Mouse (Mus musculus) intestine, embryonic 16.5 days (tissue): ENCODE data around the gene Adgrf1. TPM values are rescaled to one million over a fixed set of nuclear protein-coding genes. Genes with fewer than 3 reads are reported as not detected.

Source experiments
- ATAC-seq: fragments of 200-750 bp; cut with Nextera tagmentation; 2 replicates; pipeline ENCODE4 v1.8.0; 2017; ENCODE audit warnings: moderate TSS enrichment, moderate library complexity
- H3K27ac ChIP-seq: fragments of 300-500 bp; sonication (generic); 2 replicates; pipeline ENCODE4 v1.5.1; 2014; ENCODE audit warnings: mild to moderate bottlenecking, low read length
- H3K27me3 ChIP-seq: fragments of 300-500 bp; sonication (generic); replicated peaks from 2 replicates; pipeline ENCODE4 v1.6.1; 2014; ENCODE audit warnings: low read length, control low read depth, mixed read lengths; ENCODE audit not compliant: control insufficient read depth, insufficient read depth
- H3K36me3 ChIP-seq: fragments of 300-500 bp; sonication (generic); 2 replicates; pipeline ENCODE4 v1.6.1; 2014; ENCODE audit warnings: low read length, control low read depth; ENCODE audit not compliant: control insufficient read depth, insufficient read depth
- H3K4me1 ChIP-seq: fragments of 300-500 bp; sonication (generic); 2 replicates; pipeline ENCODE4 v1.6.1; 2014; ENCODE audit warnings: low read length, control low read depth, mixed read lengths; ENCODE audit not compliant: control insufficient read depth, insufficient read depth
- H3K4me2 ChIP-seq: fragments of 300-500 bp; sonication (generic); 2 replicates; pipeline ENCODE4 v1.6.1; 2014; ENCODE audit warnings: low read depth, low read length, control low read depth
- H3K4me3 ChIP-seq: fragments of 300-500 bp; sonication (generic); 2 replicates; pipeline ENCODE4 v1.5.1; 2014; ENCODE audit warnings: mild to moderate bottlenecking, low read length
- H3K9ac ChIP-seq: fragments of 300-500 bp; sonication (generic); 2 replicates; pipeline ENCODE4 v1.6.1; 2014; ENCODE audit warnings: low read depth, low read length
- H3K9me3 ChIP-seq: fragments of 300-500 bp; sonication (generic); 2 replicates; pipeline ENCODE4 v1.6.1; 2016; ENCODE audit warnings: low read length, control low read depth; ENCODE audit not compliant: control insufficient read depth
- WGBS: fragments of 180-500 bp; shearing (Covaris S2); extraction: QIAGEN DNeasy Blood & Tissue Kit; methylation state at CpG from one replicate; pipeline ENCODE4 v1.1.7; 2014; 5-methylcytosine and 5-hydroxymethylcytosine counted together
- polyA plus RNA-seq: library from polyadenylated mRNA; unstranded; fragments of >200 nt; fragmentation: Nextera tagmentation; extraction: Ambion mirVana; gene quantifications from 2 replicates; pipeline ENCODE4 v1.2.1, GENCODE M21; 2015

Adgrf1 gene
- 0.12 and 0.24 TPM in 2 replicates for polyA plus RNA-seq

DNA sequence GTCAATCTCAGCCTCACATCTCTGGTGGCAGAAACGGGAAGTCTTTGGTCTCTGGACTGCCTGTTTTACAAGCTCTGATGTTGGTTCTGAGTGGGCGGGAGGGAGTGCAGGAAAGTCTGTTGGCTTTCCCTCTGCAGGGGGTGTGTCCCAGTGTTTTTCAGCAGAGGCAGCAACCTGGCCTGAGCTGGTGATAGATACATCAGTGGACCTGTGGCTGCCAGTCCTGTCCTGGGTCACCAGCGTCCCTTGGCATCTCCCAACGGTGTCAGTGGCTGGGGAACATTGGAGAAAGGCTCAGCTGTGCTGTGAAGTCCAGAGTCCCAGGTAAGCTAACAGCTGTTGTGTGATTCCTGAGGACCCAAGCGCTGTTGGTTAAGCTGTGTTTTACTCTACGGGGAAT lies at the start of gene Adgrf1:
Gene Adgrf1, plus strand, starts transcription at position 169 of the 400 bp plus-strand sequence.
- 48% methylated on average over 6 of the region's 6 CpGs for WGBS
- Histone ChIP-seq H3K27ac (no peak within 1 kb of the TSS), H3K36me3 (no peaks in the 10 kb centered on the region), H3K9me3 (no peaks in the 10 kb centered on the region), H3K9ac (no peak within 1 kb of the TSS), H3K4me3 (no peak within 1 kb of the TSS), H3K27me3 (no peaks in the 10 kb centered on the region), H3K4me2 (no peak within 1 kb of the TSS), H3K4me1 (0 out of 2 replicates have a peak, but pooled peaks cover 3% of the 10 kb centered on the region)
- ATAC-seq, result peak; percentile 67

DNA sequence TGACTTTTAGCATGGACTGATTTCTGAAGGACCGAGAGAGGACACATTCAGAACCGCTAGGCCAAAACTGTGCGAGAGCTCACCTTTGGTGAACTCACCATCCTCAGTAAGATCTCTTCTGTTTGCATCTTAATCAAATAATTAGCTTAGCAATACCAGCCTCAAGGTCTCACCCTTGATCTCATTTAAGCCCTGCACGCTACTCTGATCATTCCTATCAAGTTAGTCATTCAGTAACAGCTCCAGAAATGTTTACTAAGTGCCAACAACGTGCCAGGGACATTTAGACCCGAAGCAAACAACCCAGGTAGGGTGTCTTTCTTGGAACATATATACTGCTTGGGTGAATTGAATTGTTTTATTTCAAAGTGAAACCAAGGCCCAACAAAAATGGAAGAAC lies 44.0 kb upstream of the Adgrf1 start:
- Histone ChIP-seq H3K4me1 (peaks cover 6% of the 10 kb centered on the region), H3K9me3 (no peaks in the 10 kb centered on the region), H3K27ac (no peak overlapping the region), H3K4me2 (no peak overlapping the region), H3K27me3 (no peaks in the 10 kb centered on the region), H3K9ac (no peak overlapping the region), H3K36me3 (no peaks in the 10 kb centered on the region), H3K4me3 (no peak overlapping the region)
- 80% methylated on average over 6 of the region's 6 CpGs for WGBS
- ATAC-seq, result no peak

DNA sequence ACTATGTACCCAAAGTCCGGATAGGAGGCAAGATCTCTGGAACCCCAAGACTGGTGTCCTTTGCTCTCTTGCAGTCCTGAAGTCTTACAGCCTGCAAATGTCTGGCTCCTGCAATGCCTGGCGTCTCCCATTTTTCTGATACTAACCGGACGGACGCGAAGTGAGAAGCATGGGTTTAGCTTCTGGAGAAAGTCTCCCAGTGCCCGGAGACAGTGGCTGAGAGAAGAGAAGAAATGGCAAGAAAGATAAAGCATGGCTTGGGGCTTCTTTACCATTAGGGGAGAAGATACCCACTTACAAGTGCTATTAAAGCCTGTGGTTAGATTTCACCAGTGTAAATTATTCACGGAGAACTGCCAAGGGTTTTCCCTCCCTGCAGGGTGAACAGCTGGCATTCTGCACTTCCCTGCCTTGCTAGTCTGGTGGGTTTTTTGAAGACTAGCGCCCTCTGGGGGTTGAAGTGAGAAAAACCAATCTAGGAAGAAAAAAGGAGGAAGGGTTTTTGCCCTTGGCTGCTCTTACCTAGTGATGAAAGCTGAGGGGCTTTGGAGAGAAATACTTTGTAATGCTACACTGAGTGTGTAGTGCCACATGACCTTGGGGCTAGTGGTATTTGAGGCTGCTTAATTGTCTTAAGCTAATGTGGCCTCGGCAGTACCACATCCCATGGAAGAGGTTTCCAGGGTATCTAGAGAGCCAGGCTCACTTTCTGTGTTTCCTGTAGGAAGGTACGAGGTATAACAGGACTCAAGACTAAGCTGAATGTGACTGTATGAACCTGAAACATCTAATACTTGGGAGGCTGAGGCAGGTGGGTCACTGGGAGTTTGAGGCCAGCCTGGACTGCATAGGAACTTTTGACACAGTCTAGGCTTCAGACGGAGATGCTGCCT lies 40.3 kb upstream of the Adgrf1 start:
- peaks cover 6% of the 10 kb centered on the region for H3K4me1 ChIP-seq
- no peak overlapping the region for H3K27ac ChIP-seq
- peak; percentile 67; the same call in 1 of the 2 replicates for ATAC-seq
- H3K27me3 ChIP-seq, result no peaks in the 10 kb centered on the region
- 38% methylated on average over 12 of the region's 12 CpGs for WGBS
- H3K4me3 ChIP-seq, result no peak overlapping the region
- H3K36me3 ChIP-seq, result no peaks in the 10 kb centered on the region
- H3K9me3 ChIP-seq, result no peaks in the 10 kb centered on the region
- no peak overlapping the region for H3K9ac ChIP-seq
- H3K4me2 ChIP-seq, result peak overlapping the region; percentile 33; the same call in 1 of the 2 replicates

DNA sequence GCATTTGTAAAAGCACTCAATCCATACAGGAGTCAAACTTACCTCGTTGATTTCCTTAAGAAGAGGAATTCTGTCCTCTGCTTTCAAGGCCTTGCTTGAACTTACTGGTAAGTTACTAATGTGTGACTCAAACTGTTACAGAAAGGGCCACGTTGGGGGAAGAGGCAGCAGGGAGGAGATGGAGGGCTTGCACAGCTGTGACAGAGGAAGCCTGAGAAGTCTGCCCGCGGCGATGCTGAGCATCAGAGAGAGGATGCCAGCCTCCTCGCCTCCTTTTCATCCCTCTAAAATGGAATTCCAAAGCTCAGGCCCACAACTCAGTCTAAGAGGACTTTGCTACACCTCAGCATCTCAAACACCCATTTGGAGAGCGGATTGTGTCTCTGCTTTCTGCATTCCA lies 39.3 kb upstream of the Adgrf1 start:
- Histone ChIP-seq H3K4me3 (no peak overlapping the region), H3K27ac (no peak overlapping the region), H3K4me2 (no peak overlapping the region), H3K9ac (no peak overlapping the region), H3K9me3 (no peaks in the 10 kb centered on the region), H3K4me1 (peaks cover 6% of the 10 kb centered on the region), H3K36me3 (no peaks in the 10 kb centered on the region), H3K27me3 (no peaks in the 10 kb centered on the region)
- WGBS, result 88% methylated on average over 7 of the region's 7 CpGs
- no peak for ATAC-seq

DNA sequence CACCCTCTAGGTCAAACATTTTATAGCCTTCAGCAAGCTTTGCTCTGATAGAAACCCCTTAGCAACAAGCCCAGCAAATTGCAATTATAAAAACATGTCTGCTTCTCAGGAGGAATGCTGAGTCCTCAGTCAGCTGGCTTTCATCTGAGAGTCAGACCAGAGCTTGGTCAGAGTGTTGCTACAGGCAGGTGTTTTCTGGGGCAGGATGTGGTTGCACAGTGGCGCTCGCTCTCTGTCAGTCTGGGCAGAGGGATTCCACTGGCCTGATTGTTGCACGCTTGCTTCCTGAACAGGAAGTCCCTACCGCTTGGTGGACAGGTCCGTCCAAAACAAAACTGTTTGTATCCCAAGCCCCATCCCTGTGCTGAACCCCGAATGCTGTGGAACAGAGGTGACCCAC lies 37.4 kb upstream of the Adgrf1 start:
- Histone ChIP-seq H3K9me3 (no peaks in the 10 kb centered on the region), H3K4me1 (peaks cover 6% of the 10 kb centered on the region), H3K36me3 (no peaks in the 10 kb centered on the region), H3K9ac (no peak overlapping the region; the same call in 1 of the 2 replicates), H3K4me3 (no peak overlapping the region), H3K27ac (no peak overlapping the region), H3K27me3 (no peaks in the 10 kb centered on the region), H3K4me2 (no peak overlapping the region)
- WGBS, result 35% methylated on average over 6 of the region's 6 CpGs
- peak; percentile 67; the same call in 1 of the 2 replicates for ATAC-seq

DNA sequence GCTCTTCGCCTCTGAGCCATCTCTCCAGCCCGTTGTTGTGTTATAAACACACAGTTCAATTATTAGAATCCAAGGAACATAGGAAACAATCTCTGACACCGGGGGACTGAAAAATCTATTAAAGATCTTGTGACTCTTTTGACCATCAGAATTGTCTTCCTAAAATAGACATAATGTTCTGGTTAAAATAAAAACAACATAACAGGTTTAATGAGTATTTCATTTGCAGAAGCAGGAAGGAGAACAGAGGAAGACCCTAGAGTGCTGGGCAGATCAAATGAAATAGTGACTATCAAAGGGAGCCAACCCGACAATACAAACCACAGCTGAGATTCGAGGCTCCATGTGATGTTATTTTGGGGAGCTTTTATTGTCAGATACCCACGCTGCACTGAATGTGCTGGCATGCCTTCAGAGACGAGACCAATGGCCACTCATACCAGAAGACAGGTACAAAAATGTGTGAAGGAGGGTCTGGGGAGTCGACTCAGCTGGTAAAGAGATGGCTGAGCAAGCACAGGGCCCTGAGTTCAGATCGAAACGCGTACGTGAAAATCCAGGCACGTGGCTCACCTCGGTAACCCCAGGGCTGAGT lies 33.4 kb upstream of the Adgrf1 start:
- Histone ChIP-seq H3K9ac (no peak overlapping the region), H3K27me3 (no peaks in the 10 kb centered on the region), H3K4me3 (no peak overlapping the region), H3K27ac (no peak overlapping the region), H3K9me3 (no peaks in the 10 kb centered on the region), H3K36me3 (no peaks in the 10 kb centered on the region), H3K4me1 (peaks cover 11% of the 10 kb centered on the region), H3K4me2 (no peak overlapping the region)
- ATAC-seq, result no peak
- 74% methylated on average over 14 of the region's 14 CpGs for WGBS

DNA sequence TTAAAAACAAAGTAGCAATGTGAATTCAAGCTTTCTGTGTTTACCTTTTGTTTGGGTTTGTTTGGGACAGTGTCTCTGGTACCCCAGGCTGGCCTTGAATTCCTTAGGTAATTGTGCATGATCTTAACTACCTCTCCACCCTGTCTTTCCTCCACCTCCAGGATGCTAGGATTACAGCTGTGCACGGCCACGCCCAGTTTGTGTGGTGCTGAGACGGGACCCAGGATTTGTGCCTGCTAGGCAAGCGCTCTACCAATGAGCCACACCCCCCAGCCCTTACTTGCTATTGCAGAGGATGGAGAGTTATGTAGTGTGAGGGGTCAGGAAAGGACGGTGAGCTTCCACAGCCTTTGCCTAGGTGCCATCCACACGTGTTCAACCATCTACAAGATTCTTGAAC lies 31.1 kb upstream of the Adgrf1 start:
- Histone ChIP-seq H3K27me3 (no peaks in the 10 kb centered on the region), H3K27ac (no peak overlapping the region), H3K4me1 (peaks cover 13% of the 10 kb centered on the region), H3K36me3 (no peaks in the 10 kb centered on the region), H3K4me2 (no peak overlapping the region), H3K9ac (no peak overlapping the region), H3K4me3 (no peak overlapping the region), H3K9me3 (no peaks in the 10 kb centered on the region)
- WGBS, result 72% methylated on average over 6 of the region's 6 CpGs
- ATAC-seq, result no peak

DNA sequence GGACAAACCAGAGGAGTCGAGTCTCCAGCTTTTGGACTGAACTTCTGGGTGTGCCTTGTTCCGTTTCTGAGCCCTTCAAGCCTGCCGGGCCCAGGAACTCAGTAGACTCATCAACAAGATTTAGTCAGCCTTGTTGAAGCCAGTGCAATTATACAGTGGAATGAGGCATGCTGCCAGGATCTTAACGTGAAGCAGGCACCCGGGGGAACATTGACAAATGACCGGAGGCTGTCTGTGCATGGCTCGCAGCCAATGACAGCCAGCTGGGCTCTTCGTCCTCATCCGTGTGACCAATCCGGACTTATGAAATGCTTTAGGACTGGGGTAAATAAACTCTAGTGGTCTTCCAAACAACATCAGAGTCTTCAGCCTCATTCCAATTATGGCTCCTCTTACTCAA lies 29.0 kb upstream of the Adgrf1 start:
- WGBS, result 31% methylated on average over 10 of the region's 10 CpGs
- Histone ChIP-seq H3K27ac (no peak overlapping the region), H3K4me2 (no peak overlapping the region), H3K27me3 (no peaks in the 10 kb centered on the region), H3K9me3 (no peaks in the 10 kb centered on the region), H3K36me3 (no peaks in the 10 kb centered on the region), H3K9ac (no peak overlapping the region), H3K4me3 (no peak overlapping the region), H3K4me1 (peaks cover 13% of the 10 kb centered on the region)
- peak; percentile 90 for ATAC-seq

DNA sequence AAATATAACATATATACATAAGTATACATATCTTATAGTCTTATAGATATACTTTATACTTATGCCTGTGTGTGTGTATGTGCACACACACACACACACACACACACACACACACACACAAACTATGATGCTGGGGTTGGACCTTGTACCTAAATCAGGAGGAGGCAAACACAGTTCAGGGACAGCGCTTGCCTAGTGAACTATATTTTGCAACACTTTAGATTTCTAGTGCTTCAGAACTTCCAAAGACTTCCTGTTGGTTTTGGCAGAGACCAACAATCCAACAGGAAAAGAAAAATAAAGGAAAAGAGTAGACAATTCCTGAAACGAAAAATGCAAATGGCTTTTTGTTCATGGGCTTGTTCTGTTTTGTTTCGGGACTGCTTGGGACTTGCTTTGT lies 27.5 kb upstream of the Adgrf1 start:
- Histone ChIP-seq H3K27ac (no peak overlapping the region), H3K36me3 (no peaks in the 10 kb centered on the region), H3K9ac (no peak overlapping the region), H3K9me3 (no peaks in the 10 kb centered on the region), H3K4me1 (peaks cover 13% of the 10 kb centered on the region), H3K27me3 (no peaks in the 10 kb centered on the region), H3K4me3 (no peak overlapping the region), H3K4me2 (no peak overlapping the region)
- no peak for ATAC-seq
- 68% methylated on average over 3 of the region's 3 CpGs for WGBS
